Mouse (Mus musculus) bone marrow macrophage, adult 2 months (primary cell): ENCODE measurements around the gene Slc4a2.

ENCODE experiments used
- CTCF ChIP-seq: IDR thresholded peaks from 2 replicates; pipeline ENCODE4 v1.5.1; 2012; ENCODE audit warnings: low read depth, mild to moderate bottlenecking, low read length, moderate library complexity
- POLR2A ChIP-seq: IDR thresholded peaks from 2 replicates; pipeline ENCODE4 v1.6.1; 2012; ENCODE audit warnings: mild to moderate bottlenecking, low read depth, low read length, borderline replicate concordance

- TF ChIP-seq CTCF (no peak), POLR2A (no peak)
These were observed 38.3 kb upstream of the Slc4a2 start for GRCm38 (mm10) chr5:24385374-24385773.
